Mouse (Mus musculus): ENCODE measurements at regions not wholly inside any gene's neighbourhood (a gene's known extent, or its start where the extent isn't known, plus 50 kb on each side); places are given as distances from the start of the nearest gene placed in this dataset.

GRCm38 (mm10) chr15:97504325-97504724, 201.3 kb downstream of the Rpap3 start:
- no peak for DNase-seq (ENCODE audit: low spot score in 2 of 2)

- no peak for DNase-seq (ENCODE audit: low spot score in 2 of 2)
Observed at GRCm38 (mm10) chr15:97502056-97502455, 203.6 kb downstream of the Rpap3 start.

- no peak for DNase-seq (ENCODE audit: low spot score in 2 of 2)
Observed at GRCm38 (mm10) chr15:97501420-97501819, 204.2 kb downstream of the Rpap3 start.

- DNase-seq (ENCODE audit: low spot score in 2 of 2) = no peak
Observed at GRCm38 (mm10) chr15:97499821-97500385, 205.7 kb downstream of the Rpap3 start.

- no peak for DNase-seq (ENCODE audit: low spot score in 2 of 2)
Observed at GRCm38 (mm10) chr15:97499240-97499639, 206.4 kb downstream of the Rpap3 start.

GRCm38 (mm10) chr15:97498375-97498774, 207.2 kb downstream of the Rpap3 start:
- peak; percentile 26 to 31 for DNase-seq (ENCODE audit: low spot score in 2 of 2)

- DNase-seq (ENCODE audit: low spot score in 2 of 2) = no peak
Observed at GRCm38 (mm10) chr15:97496026-97496425, 209.6 kb downstream of the Rpap3 start.

GRCm38 (mm10) chr15:97493340-97493739, 212.3 kb downstream of the Rpap3 start:
- no peak for DNase-seq (ENCODE audit: low spot score in 2 of 2)

- DNase-seq (ENCODE audit: low spot score in 2 of 2) = no peak
Observed at GRCm38 (mm10) chr15:97491796-97492195, 213.8 kb downstream of the Rpap3 start.

GRCm38 (mm10) chr15:97487425-97487824, 218.2 kb downstream of the Rpap3 start:
- no peak for DNase-seq (ENCODE audit: low spot score in 2 of 2)

- DNase-seq (ENCODE audit: low spot score in 2 of 2) = no peak
Observed at GRCm38 (mm10) chr15:97471986-97472779, 225.1 kb upstream of the Amigo2 start.

- DNase-seq (ENCODE audit: low spot score in 2 of 2) = no peak
Observed at GRCm38 (mm10) chr15:97471476-97471875, 224.4 kb upstream of the Amigo2 start.

- peak; percentile 4 to 22 for DNase-seq (ENCODE audit: low spot score in 2 of 2)
Observed at GRCm38 (mm10) chr15:97469684-97470344, 222.7 kb upstream of the Amigo2 start.

- DNase-seq (ENCODE audit: low spot score in 2 of 2) = peak; percentile 70 to 73
Observed at GRCm38 (mm10) chr15:97468732-97469683, 221.9 kb upstream of the Amigo2 start.

- DNase-seq (ENCODE audit: low spot score in 2 of 2) = no peak
Observed at GRCm38 (mm10) chr15:97467781-97468485, 220.8 kb upstream of the Amigo2 start.

GRCm38 (mm10) chr15:97466906-97467465, 219.9 kb upstream of the Amigo2 start:
- DNase-seq (ENCODE audit: low spot score in 2 of 2) = no peak

- peak in 1 of 2 experiments; percentile 4 for DNase-seq (ENCODE audit: low spot score in 2 of 2)
Observed at GRCm38 (mm10) chr15:97466110-97466509, 219.0 kb upstream of the Amigo2 start.

- DNase-seq (ENCODE audit: low spot score in 2 of 2) = peak in 1 of 2 experiments; percentile 4
Observed at GRCm38 (mm10) chr15:97465366-97465765, 218.3 kb upstream of the Amigo2 start.

- DNase-seq (ENCODE audit: low spot score in 2 of 2) = peak in 1 of 2 experiments; percentile 2
Observed at GRCm38 (mm10) chr15:97464737-97465136, 217.7 kb upstream of the Amigo2 start.

GRCm38 (mm10) chr15:97462587-97462986, 215.5 kb upstream of the Amigo2 start:
- DNase-seq (ENCODE audit: low spot score in 2 of 2) = no peak

- DNase-seq (ENCODE audit: low spot score in 2 of 2) = no peak
Observed at GRCm38 (mm10) chr15:97462006-97462405, 214.9 kb upstream of the Amigo2 start.

Data from thymus, postnatal 10 days (tissue).